Mouse (Mus musculus): ENCODE results near the gene Csnk1e. TPM values are rescaled to one million over a fixed set of nuclear protein-coding genes. Genes with fewer than 3 reads are reported as not detected.

Gene Csnk1e
- polyA plus RNA-seq, 1 experiment from 2014 or later = 24.7 TPM

DNA sequence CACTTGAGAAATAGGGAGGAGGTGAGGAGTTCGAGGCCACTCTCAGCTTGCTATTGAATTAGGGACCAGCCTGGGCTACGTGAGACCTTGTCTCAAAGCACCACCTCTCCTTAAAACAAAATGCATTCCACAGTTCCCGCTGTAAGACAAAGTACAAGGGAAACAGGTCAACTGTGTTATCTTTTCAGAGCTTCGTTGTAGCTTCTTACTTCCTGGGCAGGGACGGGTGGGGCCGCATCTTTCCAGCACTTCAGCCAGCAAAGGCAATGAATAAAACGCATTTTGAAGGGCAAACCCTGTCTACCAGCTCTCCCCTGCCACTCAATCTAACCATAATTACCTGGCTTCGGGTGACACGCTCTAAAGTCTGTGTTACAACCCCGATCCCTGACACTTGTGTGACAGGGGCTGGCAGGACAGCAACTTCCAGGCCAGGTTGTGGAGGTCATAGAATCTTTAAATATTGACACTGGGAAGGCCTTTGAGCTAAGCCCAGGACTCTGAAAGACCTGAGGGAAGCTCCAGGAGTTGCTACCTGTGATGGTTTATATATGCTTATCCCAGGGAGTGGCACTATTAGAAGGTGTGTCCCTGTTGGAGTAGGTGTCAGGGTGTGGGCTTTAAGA lies 38.8 kb downstream of the Csnk1e start:
- Histone ChIP-seq H3K9me3 (replicated peaks) (no peaks in the 10 kb centered on the region), H3K4me3 (no peak overlapping the region), H3K36me3 (peaks cover 33% of the 10 kb centered on the region), H3K4me1 (peaks cover 21% of the 10 kb centered on the region), H3K27ac (no peak overlapping the region), H3K9ac (no peak overlapping the region), H3K4me2 (no peak overlapping the region), H3K27me3 (replicated peaks) (no peaks in the 10 kb centered on the region)
- no peak for ATAC-seq
- 51% methylated on average over 10 of the region's 10 CpGs for whole genome bisulfite sequencing (ENCODE audit: insufficient replicate concordance)

- no peaks in the 10 kb centered on the region for H3K9me3 ChIP-seq (replicated peaks)
- peaks cover 15% of the 10 kb centered on the region for H3K36me3 ChIP-seq
- no peaks in the 10 kb centered on the region for H3K27me3 ChIP-seq (replicated peaks)
- no peak overlapping the region for H3K4me2 ChIP-seq
- peaks cover 21% of the 10 kb centered on the region for H3K4me1 ChIP-seq
- H3K27ac ChIP-seq = no peak overlapping the region
- no peak overlapping the region for H3K9ac ChIP-seq
- 19% methylated on average over 4 of the region's 4 CpGs for WGBS (ENCODE audit: insufficient replicate concordance)
- H3K4me3 ChIP-seq = no peak overlapping the region
- ATAC-seq = no peak
These were observed 40.9 kb downstream of the Csnk1e start for GRCm38 (mm10) chr15:79414513-79414912.

DNA sequence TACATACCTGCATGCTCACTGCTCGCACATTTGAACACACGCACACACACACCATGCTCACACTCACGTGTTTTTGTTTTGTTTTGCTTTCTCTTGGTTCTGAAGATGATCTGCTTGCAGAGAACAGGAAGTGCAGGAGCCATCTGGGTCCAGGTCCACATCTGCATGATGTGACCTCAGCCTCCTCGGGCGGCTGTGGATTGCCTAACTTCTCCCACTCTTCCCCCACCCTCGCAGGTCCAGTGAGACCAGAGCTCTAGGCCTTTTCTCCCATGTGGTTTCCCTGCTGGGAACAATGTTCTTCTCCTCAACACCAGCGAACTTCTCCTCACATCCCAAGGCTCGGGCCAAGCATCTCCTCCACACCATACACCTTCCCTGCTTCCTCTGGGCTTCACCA lies 41.6 kb downstream of the Csnk1e start:
- H3K27ac ChIP-seq = no peak overlapping the region; the same call in 1 of the 2 replicates
- 53% methylated on average over 8 of the region's 8 CpGs for WGBS (ENCODE audit: insufficient replicate concordance)
- no peaks in the 10 kb centered on the region for H3K9me3 ChIP-seq (replicated peaks)
- no peaks in the 10 kb centered on the region for H3K27me3 ChIP-seq (replicated peaks)
- no peak for ATAC-seq
- peaks cover 24% of the 10 kb centered on the region for H3K4me1 ChIP-seq
- no peak overlapping the region for H3K9ac ChIP-seq
- peaks cover 10% of the 10 kb centered on the region for H3K36me3 ChIP-seq
- H3K4me2 ChIP-seq = no peak overlapping the region
- no peak overlapping the region for H3K4me3 ChIP-seq

DNA sequence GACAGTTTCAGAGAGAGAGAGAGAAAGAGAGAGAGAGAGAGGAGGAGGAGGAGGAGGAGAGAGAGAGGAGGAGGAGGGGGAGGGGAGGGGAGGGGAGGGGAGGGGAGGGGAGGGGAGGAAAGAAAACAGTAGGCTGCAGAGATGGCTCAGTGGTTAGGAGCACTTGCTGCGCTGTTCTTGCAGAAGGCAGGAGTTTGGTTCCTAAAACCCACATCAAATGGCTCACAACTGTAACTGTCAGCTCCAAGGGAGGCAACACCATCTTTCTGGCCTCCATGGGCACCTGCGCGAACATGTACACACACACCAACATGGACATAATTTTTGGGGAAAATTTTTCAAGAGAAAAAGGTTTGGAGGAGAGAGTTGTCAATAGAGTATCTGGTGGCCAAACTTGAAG lies 42.2 kb downstream of the Csnk1e start:
- Histone ChIP-seq H3K27me3 (replicated peaks) (no peaks in the 10 kb centered on the region), H3K4me2 (no peak overlapping the region), H3K9ac (no peak overlapping the region), H3K27ac (no peak overlapping the region), H3K36me3 (peaks cover 4% of the 10 kb centered on the region; the same call in 1 of the 2 replicates), H3K4me3 (no peak overlapping the region), H3K9me3 (replicated peaks) (no peaks in the 10 kb centered on the region), H3K4me1 (peaks cover 24% of the 10 kb centered on the region)
- ATAC-seq = no peak
- 69% methylated on average over 3 of the region's 3 CpGs for WGBS (ENCODE audit: insufficient replicate concordance)

- no peaks in the 10 kb centered on the region; the same call in 1 of the 2 replicates for H3K27me3 ChIP-seq (replicated peaks)
- no peak overlapping the region for H3K9ac ChIP-seq
- peaks cover 23% of the 10 kb centered on the region for H3K4me1 ChIP-seq
- WGBS (ENCODE audit: insufficient replicate concordance) = 57% methylated on average over 10 of the region's 10 CpGs
- peaks cover 2% of the 10 kb centered on the region; the same call in 1 of the 2 replicates for H3K36me3 ChIP-seq
- no peak overlapping the region for H3K4me2 ChIP-seq
- ATAC-seq = no peak
- H3K9me3 ChIP-seq (replicated peaks) = no peaks in the 10 kb centered on the region
- H3K27ac ChIP-seq = no peak overlapping the region
- H3K4me3 ChIP-seq = no peak overlapping the region
These were observed 43.9 kb downstream of the Csnk1e start for GRCm38 (mm10) chr15:79411363-79412065.

- H3K27me3 ChIP-seq (replicated peaks) = peaks cover 13% of the 10 kb centered on the region; the same call in 1 of the 2 replicates
- H3K4me3 ChIP-seq = no peak overlapping the region
- 39% methylated on average over 4 of the region's 4 CpGs for WGBS (ENCODE audit: insufficient replicate concordance)
- peak overlapping the region; percentile 40; the same call in 1 of the 2 replicates for H3K27ac ChIP-seq
- no peak for ATAC-seq
- H3K4me1 ChIP-seq = peaks cover 13% of the 10 kb centered on the region
- H3K4me2 ChIP-seq = no peak overlapping the region
- no peaks in the 10 kb centered on the region for H3K9me3 ChIP-seq (replicated peaks)
- H3K36me3 ChIP-seq = no peaks in the 10 kb centered on the region
- H3K9ac ChIP-seq = no peak overlapping the region
These were observed 46.2 kb downstream of the Csnk1e start for GRCm38 (mm10) chr15:79409077-79409573.

DNA sequence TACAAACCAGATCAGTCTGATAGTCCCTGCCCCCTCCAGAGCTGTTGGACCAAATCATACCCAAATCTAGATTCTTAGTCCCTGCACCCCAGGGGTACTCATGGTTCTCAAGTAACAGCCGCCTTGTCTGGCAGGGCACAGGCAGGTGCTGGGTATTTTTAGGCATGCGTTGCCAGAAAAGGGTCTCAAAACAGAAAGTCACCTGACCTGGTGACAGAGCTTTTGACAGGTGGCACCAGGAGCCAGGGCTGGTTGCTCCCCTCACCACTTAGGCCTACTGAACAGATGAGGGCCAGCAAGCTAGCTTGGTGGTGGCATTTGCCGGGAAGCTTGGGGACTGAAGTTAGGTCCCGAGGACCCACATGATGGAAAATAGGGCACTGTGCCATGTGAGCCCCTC lies 48.8 kb downstream of the Csnk1e start:
- Histone ChIP-seq H3K4me3 (no peak overlapping the region), H3K4me2 (no peak overlapping the region), H3K9me3 (replicated peaks) (no peaks in the 10 kb centered on the region), H3K27me3 (replicated peaks) (peaks cover 16% of the 10 kb centered on the region; the same call in 1 of the 2 replicates), H3K36me3 (no peaks in the 10 kb centered on the region), H3K27ac (no peak overlapping the region), H3K9ac (no peak overlapping the region), H3K4me1 (peaks cover 27% of the 10 kb centered on the region)
- WGBS (ENCODE audit: insufficient replicate concordance) = 75% methylated on average over 4 of the region's 4 CpGs
- no peak for ATAC-seq

GRCm38 (mm10) chr15:79404277-79404676 lies 51.1 kb downstream of the Csnk1e start:
- H3K27ac ChIP-seq = no peak overlapping the region
- ATAC-seq = no peak
- 34% methylated on average over 1 of the region's 1 CpGs for WGBS (ENCODE audit: insufficient replicate concordance)
- peaks cover 16% of the 10 kb centered on the region; the same call in 1 of the 2 replicates for H3K27me3 ChIP-seq (replicated peaks)
- H3K4me2 ChIP-seq = peak overlapping the region; percentile 98; the same call in 1 of the 2 replicates
- no peak overlapping the region for H3K4me3 ChIP-seq
- no peaks in the 10 kb centered on the region for H3K9me3 ChIP-seq (replicated peaks)
- H3K4me1 ChIP-seq = peaks cover 47% of the 10 kb centered on the region
- no peaks in the 10 kb centered on the region for H3K36me3 ChIP-seq
- no peak overlapping the region for H3K9ac ChIP-seq

DNA sequence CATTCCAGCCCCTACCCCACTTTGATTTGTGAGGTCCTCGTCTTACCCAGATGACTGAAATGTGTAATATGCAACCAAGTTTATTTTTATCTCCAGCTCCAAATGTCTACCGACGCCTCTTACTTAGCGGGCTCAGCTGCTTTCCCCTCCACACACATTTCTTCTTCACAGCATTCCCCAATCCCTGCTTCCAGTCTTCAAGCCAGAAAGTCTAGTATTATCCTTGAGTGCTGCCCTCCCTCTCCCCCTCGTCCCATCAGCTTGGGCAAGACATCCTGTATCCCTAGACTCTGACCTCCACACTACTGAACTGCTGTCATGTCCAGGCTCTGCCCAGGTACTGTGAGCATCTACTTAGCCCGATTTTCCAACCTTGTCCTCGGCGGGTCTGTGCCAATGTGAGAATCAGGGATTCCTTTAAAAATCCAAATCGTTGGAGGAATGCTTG lies 51.6 kb downstream of the Csnk1e start:
- 14% methylated on average over 9 of the region's 9 CpGs for WGBS (ENCODE audit: insufficient replicate concordance)
- Histone ChIP-seq H3K4me3 (peak overlapping the region; percentile 78), H3K9ac (peak overlapping the region; percentile 80), H3K4me1 (peaks cover 44% of the 10 kb centered on the region), H3K9me3 (replicated peaks) (no peaks in the 10 kb centered on the region), H3K36me3 (no peaks in the 10 kb centered on the region), H3K4me2 (peak overlapping the region; percentile 98), H3K27ac (no peak overlapping the region), H3K27me3 (replicated peaks) (peaks cover 16% of the 10 kb centered on the region; the same call in 1 of the 2 replicates)
- ATAC-seq = no peak

GRCm38 (mm10) chr15:79402836-79403762 lies 52.3 kb downstream of the Csnk1e start, which contains the start of gene Tmem184b:
Tmem184b (minus strand) TSS chr15:79403569.
- Histone ChIP-seq H3K4me2 (peak within 1 kb of the TSS; percentile 98), H3K4me1 (peaks cover 44% of the 10 kb centered on the region), H3K9ac (peak within 1 kb of the TSS; percentile 80), H3K9me3 (replicated peaks) (no peaks in the 10 kb centered on the region), H3K4me3 (peak within 1 kb of the TSS; percentile 78), H3K27ac (no peak within 1 kb of the TSS; the same call in 1 of the 2 replicates), H3K36me3 (no peaks in the 10 kb centered on the region), H3K27me3 (replicated peaks) (peaks cover 16% of the 10 kb centered on the region; the same call in 1 of the 2 replicates)
- WGBS (ENCODE audit: insufficient replicate concordance) = under 1% methylated on average over 83 of the region's 90 CpGs
- peak; percentile 87 for ATAC-seq

DNA sequence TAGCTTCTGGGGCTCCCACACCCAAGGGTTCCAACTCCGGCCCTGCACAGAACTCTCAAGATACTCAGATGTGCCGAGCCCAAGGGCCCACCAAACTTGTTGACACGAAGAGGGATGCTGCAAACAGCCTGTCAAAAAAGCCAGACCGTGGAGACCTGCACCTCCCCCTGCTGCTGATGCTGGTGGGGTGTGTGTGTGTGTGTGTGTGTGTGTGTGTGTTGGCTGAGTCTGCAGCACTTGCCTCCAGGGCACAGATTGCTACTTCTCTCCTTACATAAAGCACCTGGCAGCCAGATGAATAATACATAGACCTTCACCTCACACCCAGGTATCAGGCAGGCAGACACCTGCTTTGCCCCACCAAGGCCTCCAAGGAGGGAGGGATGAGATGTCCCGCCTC lies 53.2 kb downstream of the Csnk1e start:
- Histone ChIP-seq H3K4me3 (peak overlapping the region; percentile 78), H3K27me3 (replicated peaks) (0 out of 2 replicates have a peak, but pooled peaks cover 16% of the 10 kb centered on the region), H3K36me3 (no peaks in the 10 kb centered on the region), H3K9ac (peak overlapping the region; percentile 80), H3K4me1 (peaks cover 43% of the 10 kb centered on the region), H3K4me2 (peak overlapping the region; percentile 98), H3K27ac (no peak overlapping the region), H3K9me3 (replicated peaks) (no peaks in the 10 kb centered on the region)
- 33% methylated on average over 5 of the region's 5 CpGs for WGBS (ENCODE audit: insufficient replicate concordance)
- no peak for ATAC-seq
